Mouse (Mus musculus) forebrain, embryonic 10.5 days (tissue): Measurements from ENCODE around the gene Icam4. TPM values are rescaled to one million over a fixed set of nuclear protein-coding genes. Genes with fewer than 3 reads are reported as not detected.
"Not testable (repeated sequence)": the region's sequence is repeated elsewhere in the genome, so short reads cannot be mapped to it uniquely, and the experiment has no call there.

Source experiments
- DNase-seq: peaks from one replicate; pipeline ENCODE4 v3.0.0-alpha.2; 2017; ENCODE audit warnings: low spot score; ENCODE audit errors: extremely low spot score
- H3K27ac ChIP-seq: fragments of 300-500 bp; sonication (generic); 2 replicates; pipeline ENCODE4 v1.5.1; 2016; ENCODE audit warnings: mild to moderate bottlenecking
- H3K27me3 ChIP-seq: fragments of 300-500 bp; sonication (generic); 2 replicates; pipeline ENCODE4 v1.6.1; 2016; ENCODE audit warnings: mild to moderate bottlenecking; ENCODE audit not compliant: poor library complexity, severe bottlenecking
- H3K36me3 ChIP-seq: fragments of 300-500 bp; sonication (generic); replicated peaks from 2 replicates; pipeline ENCODE4 v1.6.1; 2016; ENCODE audit warnings: mild to moderate bottlenecking, moderate library complexity
- H3K4me1 ChIP-seq: fragments of 300-500 bp; sonication (generic); 2 replicates; pipeline ENCODE4 v1.6.1; 2016
- H3K4me3 ChIP-seq: fragments of 300-500 bp; sonication (generic); 2 replicates; pipeline ENCODE4 v1.5.1; 2016; ENCODE audit warnings: mild to moderate bottlenecking, moderate library complexity
- H3K9me3 ChIP-seq: fragments of 300-500 bp; sonication (generic); 2 replicates; pipeline ENCODE4 v1.6.1; 2016; ENCODE audit warnings: mild to moderate bottlenecking, moderate library complexity
- WGBS: fragments of 180-500 bp; shearing (Covaris S2); methylation state at CpG from one replicate; pipeline ENCODE4 v1.1.7; 2016; 5-methylcytosine and 5-hydroxymethylcytosine counted together
- microRNA counts: library from miRNA; unstranded; fragments of <30 nt; microRNA quantifications from one replicate; lab custom pipeline; 2017
- microRNA-seq: library from miRNA; unstranded; fragments of <30 nt; microRNA quantifications from one replicate; pipeline ENCODE4, GENCODE M21; 2017
- polyA plus RNA-seq: library from polyadenylated mRNA; unstranded; fragments of >200 nt; fragmentation: Nextera tagmentation; extraction: Ambion mirVana; gene quantifications from 2 replicates; pipeline ENCODE4 v1.2.1, GENCODE M21; 2016

Gene Icam4
- polyA plus RNA-seq, 1 experiment from 2014 or later: 7.9 TPM

GRCm38 (mm10) chr9:21044785-21045184 is 15.6 kb downstream of the Icam4 start:
- H3K9me3 ChIP-seq, DNase-seq, H3K36me3 ChIP-seq, H3K27ac ChIP-seq, H3K4me3 ChIP-seq, H3K4me1 ChIP-seq: not testable (repeated sequence)
- WGBS: 60% methylated on average over 1 of the region's 1 CpGs
- H3K27me3 ChIP-seq: peaks cover 22% of the 10 kb centered on the region

DNA sequence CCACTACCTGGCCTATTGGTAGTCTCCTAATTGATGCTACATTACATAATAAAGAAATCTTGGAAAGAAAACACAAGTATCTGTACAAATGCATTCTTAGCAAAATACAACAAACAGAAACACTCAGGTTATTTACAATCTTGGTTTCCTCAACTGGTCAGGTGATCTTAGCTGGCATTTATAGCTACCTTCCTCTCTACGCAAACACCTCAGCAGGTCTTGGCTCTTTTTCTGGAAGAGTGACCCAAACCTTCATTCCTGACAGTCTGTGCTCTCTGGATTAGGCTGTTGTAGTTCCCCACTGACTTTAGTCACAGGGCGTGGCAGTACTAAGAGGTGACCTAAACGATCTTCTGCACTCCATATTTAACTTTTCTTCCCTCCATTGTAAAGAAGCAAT is 16.1 kb downstream of the Icam4 start:
- H3K4me3 ChIP-seq: no peak overlapping the region
- WGBS: 87% methylated on average over 3 of the region's 3 CpGs

DNA sequence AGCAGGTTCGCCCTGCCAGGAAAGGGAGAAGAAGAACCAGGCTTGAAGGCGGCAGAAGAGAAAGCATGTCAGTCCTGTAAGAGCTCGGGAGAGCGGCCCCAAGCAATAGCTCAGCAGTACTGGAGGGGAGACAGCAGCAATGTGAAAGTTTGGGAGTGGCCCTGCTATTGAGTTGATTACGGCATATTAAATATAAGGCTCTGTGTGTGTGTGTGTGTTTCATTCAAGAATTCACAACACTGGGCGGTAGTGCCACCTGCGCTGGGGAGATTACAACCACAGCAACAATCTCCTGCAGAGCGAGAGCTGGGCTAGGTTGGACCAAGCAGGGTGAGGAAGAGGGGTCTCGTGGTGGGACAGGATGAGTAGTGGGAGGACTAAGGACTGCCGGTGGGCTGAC is 22.4 kb downstream of the Icam4 start:
- DNase-seq: no peak
- WGBS: 74% methylated on average over 10 of the region's 10 CpGs
- no peaks in the 10 kb centered on the region for H3K27me3 ChIP-seq
- H3K27ac ChIP-seq: no peak overlapping the region
- no peaks in the 10 kb centered on the region for H3K4me1 ChIP-seq
- no peaks in the 10 kb centered on the region for H3K9me3 ChIP-seq
- H3K36me3 ChIP-seq: no peaks in the 10 kb centered on the region
- H3K4me3 ChIP-seq: no peak overlapping the region

More for the DNA sequence above, 16.1 kb downstream of the Icam4 start:
- DNase-seq: no peak
- H3K36me3 ChIP-seq: no peaks in the 10 kb centered on the region
- H3K4me1 ChIP-seq: 0 out of 2 replicates have a peak, but pooled peaks cover 3% of the 10 kb centered on the region
- peaks cover 17% of the 10 kb centered on the region for H3K27me3 ChIP-seq
- H3K9me3 ChIP-seq: no peaks in the 10 kb centered on the region
- H3K27ac ChIP-seq: no peak overlapping the region

GRCm38 (mm10) chr9:21062928-21063327 is 33.8 kb downstream of the Icam4 start:
- Histone ChIP-seq H3K4me1 (no peaks in the 10 kb centered on the region), H3K36me3 (peaks cover 58% of the 10 kb centered on the region), H3K27me3 (no peaks in the 10 kb centered on the region), H3K27ac (no peak overlapping the region), H3K4me3 (no peak overlapping the region), H3K9me3 (no peaks in the 10 kb centered on the region)
- 93% methylated on average over 2 of the region's 2 CpGs for WGBS
- DNase-seq: no peak

- Histone ChIP-seq H3K4me3 (no peak within 1 kb of the TSS), H3K36me3 (peaks cover 84% of the 10 kb centered on the region), H3K27ac (no peak within 1 kb of the TSS), H3K9me3 (no peaks in the 10 kb centered on the region), H3K27me3 (no peaks in the 10 kb centered on the region), H3K4me1 (peaks cover 6% of the 10 kb centered on the region)
- DNase-seq: no peak
- WGBS: 86% methylated on average over 27 of the region's 27 CpGs
Observed at GRCm38 (mm10) chr9:21067006-21067684, 38.0 kb downstream of the Icam4 start, which contains the start of gene Zglp1. TSS of gene Zglp1 (minus strand) at chr9:21067093.

GRCm38 (mm10) chr9:21072641-21073040 is 43.5 kb downstream of the Icam4 start:
- peaks cover 26% of the 10 kb centered on the region for H3K4me1 ChIP-seq
- H3K9me3 ChIP-seq: no peaks in the 10 kb centered on the region
- WGBS: 16% methylated on average over 4 of the region's 4 CpGs
- H3K4me3 ChIP-seq: peak overlapping the region; percentile 71
- DNase-seq: peak; percentile 22
- H3K27me3 ChIP-seq: no peaks in the 10 kb centered on the region
- H3K36me3 ChIP-seq: peaks cover 74% of the 10 kb centered on the region
- H3K27ac ChIP-seq: peak overlapping the region; percentile 92

- Histone ChIP-seq H3K36me3 (peaks cover 74% of the 10 kb centered on the region), H3K9me3 (no peaks in the 10 kb centered on the region), H3K4me3 (peak within 1 kb of the TSS; percentile 71), H3K27me3 (no peaks in the 10 kb centered on the region), H3K4me1 (peaks cover 26% of the 10 kb centered on the region), H3K27ac (peak within 1 kb of the TSS; percentile 92)
- 3% methylated on average over 58 of the region's 58 CpGs for WGBS
- peak; percentile 88 for DNase-seq
Observed at GRCm38 (mm10) chr9:21073044-21073840, 44.1 kb downstream of the Icam4 start, which contains the start of the genes Gm49373 and Fdx1l. TSS of gene Gm49373 (minus strand) at chr9:21073096. TSS of gene Fdx1l (minus strand) at chr9:21073614.

DNA sequence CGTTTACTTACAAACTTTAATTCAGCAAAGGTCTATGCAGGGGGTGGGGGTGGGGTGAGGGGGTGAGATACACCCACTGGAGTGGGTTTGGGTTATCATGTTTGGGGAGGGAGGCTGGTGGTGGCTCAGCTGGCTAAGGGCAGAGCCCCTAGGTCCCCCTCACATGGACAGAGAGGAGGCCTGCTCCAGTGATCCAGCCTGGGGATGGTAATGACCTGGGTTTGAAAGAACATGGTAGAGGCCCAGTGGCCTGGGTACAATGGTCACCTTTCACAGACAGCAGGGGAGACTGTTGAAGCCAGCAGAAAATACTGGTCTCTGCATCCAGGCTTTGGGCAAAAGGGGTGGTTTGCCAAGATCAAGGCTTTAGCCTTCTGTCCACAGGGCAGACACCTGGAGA is 45.0 kb downstream of the Icam4 start:
- H3K27ac ChIP-seq: no peak overlapping the region
- 85% methylated on average over 1 of the region's 1 CpGs for WGBS
- H3K36me3 ChIP-seq: peaks cover 78% of the 10 kb centered on the region

DNA sequence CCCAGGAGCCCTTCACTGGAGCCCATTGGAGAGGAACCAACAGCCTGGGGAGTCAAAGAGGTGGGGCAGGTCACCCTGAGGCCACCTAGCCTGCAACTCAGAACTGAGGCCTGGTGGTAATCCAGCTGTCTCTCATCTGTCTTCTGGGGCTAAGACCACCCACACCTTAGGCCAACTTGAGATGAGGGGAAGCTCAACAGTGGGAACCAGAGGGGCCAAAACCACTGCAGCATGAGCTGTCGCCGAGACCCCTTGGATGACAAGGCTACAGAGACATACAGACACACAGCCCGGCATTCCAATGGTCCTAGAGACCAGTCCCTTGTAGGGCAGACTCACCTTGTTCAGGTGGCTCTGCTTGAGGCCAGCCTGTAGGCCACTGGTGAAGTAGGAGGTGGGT is 46.5 kb downstream of the Icam4 start:
- WGBS: 83% methylated on average over 3 of the region's 3 CpGs
- Histone ChIP-seq H3K27me3 (no peaks in the 10 kb centered on the region), H3K9me3 (no peaks in the 10 kb centered on the region), H3K27ac (no peak overlapping the region), H3K4me3 (no peak overlapping the region), H3K36me3 (peaks cover 80% of the 10 kb centered on the region), H3K4me1 (peaks cover 26% of the 10 kb centered on the region)
- DNase-seq: no peak

More for the DNA sequence above, 45.0 kb downstream of the Icam4 start:
- H3K4me1 ChIP-seq: peaks cover 26% of the 10 kb centered on the region
- peak overlapping the region; percentile 71; the same call in 1 of the 2 replicates for H3K4me3 ChIP-seq
- H3K9me3 ChIP-seq: no peaks in the 10 kb centered on the region
- DNase-seq: no peak
- no peaks in the 10 kb centered on the region for H3K27me3 ChIP-seq

MicroRNAs within 50 kb of the gene (microRNA counts, 519-probe panel; counts per million panel counts)
- 4,351 counts per million, percentile 79 among the panel's probes with 10 or more counts for microRNA mmu-miR-1900 (lab: Ali Mortazavi, UCI)

Small RNA genes within 50 kb of the gene (microRNA-seq; reads per million reads assigned to microRNA genes)
- gene Mir1900 (not detected), gene Mir7082 (1.2 reads per million)

Other genes starting within 250 kb of the Icam4 start
- gene Col5a3, start 214.3 kb upstream of the Icam4 start, polyA plus RNA-seq: 0.26 and 0.27 TPM in 2 replicates
- gene Rdh8, start 210.9 kb upstream of the Icam4 start, polyA plus RNA-seq: not detected in 2 replicates
- 1.2 and 1.9 TPM in 2 replicates for gene A230050P20Rik, start 160.7 kb upstream of the Icam4 start, polyA plus RNA-seq
- 4.4 and 5.1 TPM in 2 replicates for gene Angptl6, start 149.6 kb upstream of the Icam4 start, polyA plus RNA-seq
- 107 and 108 TPM in 2 replicates for gene Ppan, start 141.2 kb upstream of the Icam4 start, polyA plus RNA-seq
- 425 and 433 TPM in 2 replicates for gene Eif3g, start 130.8 kb upstream of the Icam4 start, polyA plus RNA-seq
- gene Dnmt1, start 69.5 kb upstream of the Icam4 start, polyA plus RNA-seq: 171 and 174 TPM in 2 replicates
- 24.4 and 26.4 TPM in 2 replicates for gene S1pr2, start 52.6 kb upstream of the Icam4 start, polyA plus RNA-seq
- gene Mrpl4, start 26.6 kb upstream of the Icam4 start, polyA plus RNA-seq: 152 and 154 TPM in 2 replicates
- gene Icam1, start 13.4 kb upstream of the Icam4 start, polyA plus RNA-seq: 4.1 and 5.8 TPM in 2 replicates
- gene Icam5, start 2.7 kb downstream of the Icam4 start, polyA plus RNA-seq: 0.05 TPM in 1 of 2 replicates, not detected in the other
- 1.5 and 1.9 TPM in 2 replicates for gene Zglp1, start 37.7 kb downstream of the Icam4 start, polyA plus RNA-seq
- gene Gm49373, start 43.7 kb downstream of the Icam4 start, polyA plus RNA-seq: 0.50 and 0.82 TPM in 2 replicates
- 60.9 and 61.7 TPM in 2 replicates for gene Fdx1l, start 44.2 kb downstream of the Icam4 start, polyA plus RNA-seq
- gene Gm38431, start 62.6 kb downstream of the Icam4 start, polyA plus RNA-seq: 3.1 and 3.3 TPM in 2 replicates
- gene Raver1, start 62.6 kb downstream of the Icam4 start, polyA plus RNA-seq: 94.3 and 103 TPM in 2 replicates
- gene Tyk2, start 101.9 kb downstream of the Icam4 start, polyA plus RNA-seq: 12.6 and 13.4 TPM in 2 replicates
- gene Cdc37, start 120.6 kb downstream of the Icam4 start, polyA plus RNA-seq: 351 and 371 TPM in 2 replicates
- gene Pde4a, start 136.3 kb downstream of the Icam4 start, polyA plus RNA-seq: 3.8 and 4.3 TPM in 2 replicates
- 46.7 and 48.6 TPM in 2 replicates for gene Keap1, start 210.0 kb downstream of the Icam4 start, polyA plus RNA-seq
- 0.07 and 0.10 TPM in 2 replicates for gene S1pr5, start 219.1 kb downstream of the Icam4 start, polyA plus RNA-seq
- gene Atg4d, start 235.9 kb downstream of the Icam4 start, polyA plus RNA-seq: 45.2 and 48.5 TPM in 2 replicates